Mouse (Mus musculus) MEL (cell line): ENCODE measurements around the gene Acsbg1. TPM values are rescaled to one million over a fixed set of nuclear protein-coding genes. Genes with fewer than 3 reads are reported as not detected.

Experiments used
- DNase-seq: peaks from one replicate; pipeline ENCODE4 v3.0.0; 2011; ENCODE audit warnings: low read depth, low spot score
- H3K27ac ChIP-seq: 2 replicates; pipeline ENCODE4 v1.5.1; 2012; ENCODE audit warnings: low read depth, mild to moderate bottlenecking, control low read depth, low read length, moderate library complexity; ENCODE audit not compliant: control insufficient read depth
- H3K27me3 ChIP-seq, 2 experiments: fragments of 150-350 bp in 1 of 2; sonication (generic) in 1 of 2; 2 replicates each; pipeline ENCODE4 v1.6.1; 2012; ENCODE audit warnings: low read length in 2 of 2, mild to moderate bottlenecking in 2 of 2, improper control_type of control experiment in 1 of 2, moderate library complexity in 1 of 2; ENCODE audit not compliant: insufficient read depth in 2 of 2, control insufficient read depth in 1 of 2
- H3K36me3 ChIP-seq, 2 experiments: 2 replicates each; pipeline ENCODE4 v1.6.1; 2012 to 2014; ENCODE audit warnings: low read length in 2 of 2, improper control_type of control experiment in 1 of 2, inconsistent platforms in 1 of 2, mild to moderate bottlenecking in 1 of 2; ENCODE audit not compliant: insufficient read depth in 2 of 2, control insufficient read depth in 1 of 2
- H3K4me1 ChIP-seq, 2 experiments: fragments of 150-350 bp in 1 of 2; sonication (generic) in 1 of 2; 2 replicates each; pipeline ENCODE4 v1.6.1; 2012; ENCODE audit warnings: low read length in 2 of 2, improper control_type of control experiment in 1 of 2, mild to moderate bottlenecking in 1 of 2; ENCODE audit not compliant: insufficient read depth in 2 of 2, control insufficient read depth in 1 of 2
- H3K4me3 ChIP-seq, 2 experiments: fragments of 150-350 bp in 1 of 2; sonication (generic) in 1 of 2; 2 replicates each; pipeline ENCODE4 v1.5.1; 2012; ENCODE audit warnings: low read depth in 2 of 2, low read length in 2 of 2, mild to moderate bottlenecking in 2 of 2, moderate library complexity in 2 of 2, control low read depth in 1 of 2, improper control_type of control experiment in 1 of 2; ENCODE audit not compliant: control insufficient read depth in 1 of 2, insufficient read depth in 1 of 2
- H3K79me2 ChIP-seq: 2 replicates; pipeline ENCODE4 v1.6.1; 2012; ENCODE audit warnings: mild to moderate bottlenecking, low read length, moderate library complexity; ENCODE audit not compliant: control insufficient read depth, poor library complexity, insufficient read depth
- H3K9ac ChIP-seq: 2 replicates; pipeline ENCODE4 v1.6.1; 2012; ENCODE audit warnings: low read depth, mild to moderate bottlenecking, control low read depth, low read length, moderate library complexity; ENCODE audit not compliant: control insufficient read depth, poor library complexity, severe bottlenecking
- H3K9me3 ChIP-seq: fragments of 150-350 bp; sonication (generic); replicated peaks from 2 replicates; pipeline ENCODE4 v1.6.1; 2012; ENCODE audit warnings: mild to moderate bottlenecking, low read length, improper control_type of control experiment, moderate library complexity; ENCODE audit not compliant: insufficient read depth
- BHLHE40 ChIP-seq: IDR thresholded peaks from 2 replicates; pipeline ENCODE4 v1.6.1; 2012; ENCODE audit warnings: low read depth, mild to moderate bottlenecking, inconsistent platforms, low read length, improper control_type of control experiment, borderline replicate concordance
- CTCF ChIP-seq, 3 experiments: IDR thresholded peaks in 2 of 3; conservative IDR thresholded peaks in 1 of 3; 2 replicates each; pipeline ENCODE4 v1.5.1; 2011 to 2012; ENCODE audit warnings: low read length in 3 of 3, low read depth in 2 of 3, mild to moderate bottlenecking in 2 of 3, improper control_type of control experiment in 1 of 3, inconsistent platforms in 1 of 3, mixed read lengths in 1 of 3, moderate library complexity in 1 of 3; ENCODE audit not compliant: control insufficient read depth in 1 of 3, insufficient read depth in 1 of 3, poor library complexity in 1 of 3, severe bottlenecking in 1 of 3
- ELF1 ChIP-seq: IDR thresholded peaks from 2 replicates; pipeline ENCODE4 v1.6.1; 2014; ENCODE audit warnings: low read depth, mild to moderate bottlenecking, inconsistent platforms, low read length, improper control_type of control experiment, moderate library complexity
- EP300 ChIP-seq, 2 experiments: IDR thresholded peaks; 2 replicates each; pipeline ENCODE4 v1.6.1; 2011; ENCODE audit warnings: improper control_type of control experiment in 2 of 2, low read length in 2 of 2, low read depth in 1 of 2, mild to moderate bottlenecking in 1 of 2
- ETS1 ChIP-seq: IDR thresholded peaks from 2 replicates; pipeline ENCODE4 v1.6.1; 2012; ENCODE audit warnings: low read depth, mild to moderate bottlenecking, inconsistent platforms, low read length, improper control_type of control experiment, moderate library complexity
- GABPA ChIP-seq: IDR thresholded peaks from 2 replicates; pipeline ENCODE4 v1.6.1; 2012; ENCODE audit warnings: low read depth, mild to moderate bottlenecking, inconsistent platforms, low read length, improper control_type of control experiment, moderate library complexity
- GATA1 ChIP-seq: IDR thresholded peaks from 2 replicates; pipeline ENCODE4 v1.6.1; 2011; ENCODE audit warnings: low read depth, low read length, improper control_type of control experiment
- JUND ChIP-seq: IDR thresholded peaks from 2 replicates; pipeline ENCODE4 v1.6.1; 2011; ENCODE audit warnings: low read depth, mild to moderate bottlenecking, improper control_type of control experiment, low read length
- KAT2A ChIP-seq: conservative IDR thresholded peaks from 2 replicates; pipeline ENCODE4 v1.6.1; 2012; ENCODE audit warnings: low read depth, low read length, improper control_type of control experiment, inconsistent platforms
- MAFK ChIP-seq: IDR thresholded peaks from 2 replicates; pipeline ENCODE4 v1.6.1; 2011; ENCODE audit warnings: low read depth, mild to moderate bottlenecking, low read length, improper control_type of control experiment, borderline replicate concordance
- MAX ChIP-seq: IDR thresholded peaks from 2 replicates; pipeline ENCODE4 v1.6.1; 2011; ENCODE audit warnings: low read length, improper control_type of control experiment
- MEF2A ChIP-seq: IDR thresholded peaks from 2 replicates; pipeline ENCODE4 v1.6.1; 2014; ENCODE audit warnings: low read depth, mild to moderate bottlenecking, inconsistent platforms, low read length, improper control_type of control experiment; ENCODE audit not compliant: poor library complexity, insufficient replicate concordance, severe bottlenecking; ENCODE audit errors: extremely low read depth
- MXI1 ChIP-seq: IDR thresholded peaks from 2 replicates; pipeline ENCODE4 v1.6.1; 2011; ENCODE audit warnings: mild to moderate bottlenecking, low read depth, low read length, improper control_type of control experiment
- POLR2A ChIP-seq, 2 experiments: IDR thresholded peaks; 2 replicates each; pipeline ENCODE4 v1.6.1; 2011 to 2012; ENCODE audit warnings: low read length in 2 of 2, mild to moderate bottlenecking in 2 of 2, control low read depth in 1 of 2, improper control_type of control experiment in 1 of 2, low read depth in 1 of 2, moderate library complexity in 1 of 2; ENCODE audit not compliant: control insufficient read depth in 1 of 2, insufficient read depth in 1 of 2, poor library complexity in 1 of 2
- RAD21 ChIP-seq: IDR thresholded peaks from 2 replicates; pipeline ENCODE4 v1.6.1; 2011; ENCODE audit warnings: mild to moderate bottlenecking, low read depth, low read length, improper control_type of control experiment
- SIN3A ChIP-seq: IDR thresholded peaks from 2 replicates; pipeline ENCODE4 v1.6.1; 2012; ENCODE audit warnings: low read length, improper control_type of control experiment, inconsistent platforms
- SMC3 ChIP-seq: IDR thresholded peaks from 2 replicates; pipeline ENCODE4 v1.6.1; 2011; ENCODE audit warnings: low read depth, low read length, improper control_type of control experiment
- TAL1 ChIP-seq: IDR thresholded peaks from 2 replicates; pipeline ENCODE4 v1.6.1; 2012; ENCODE audit warnings: mild to moderate bottlenecking, inconsistent platforms, low read length, moderate library complexity, mixed read lengths
- TBP ChIP-seq: IDR thresholded peaks from 2 replicates; pipeline ENCODE4 v1.8.0; 2011; ENCODE audit warnings: low read depth, low read length, improper control_type of control experiment
- TCF12 ChIP-seq: IDR thresholded peaks from 2 replicates; pipeline ENCODE4 v1.6.1; 2014; ENCODE audit warnings: low read depth, mild to moderate bottlenecking, inconsistent platforms, low read length, improper control_type of control experiment, moderate library complexity
- ZNF384 ChIP-seq: IDR thresholded peaks from 2 replicates; pipeline ENCODE4 v1.6.1; 2012; ENCODE audit warnings: low read depth, mild to moderate bottlenecking, inconsistent platforms, low read length, improper control_type of control experiment
- polyA plus RNA-seq, 2 experiments: library from polyadenylated mRNA; stranded (reverse) in 1 of 2; unstranded in 1 of 2; fragments of >175 nt in 1 of 2; fragments of >200 nt in 1 of 2; gene quantifications; 2 replicates each; pipeline versions ENCODE4 v1.2.1 to v1.2.4; 2012; ENCODE audit warnings: low replicate concordance in 2 of 2, low read depth in 1 of 2; ENCODE audit not compliant: insufficient read length in 2 of 2, insufficient read depth in 1 of 2, missing spikeins in 1 of 2
- total RNA-seq: library from RNA; depleted of rRNA; stranded (reverse); fragments of 300-350 nt; gene quantifications from 2 replicates; pipeline ENCODE4 v1.2.3, GENCODE M21; 2012

The Acsbg1 gene
- total and polyA plus RNA-seq, 3 experiments, result 8.3 to 8.8 TPM; not detected in 1

DNA sequence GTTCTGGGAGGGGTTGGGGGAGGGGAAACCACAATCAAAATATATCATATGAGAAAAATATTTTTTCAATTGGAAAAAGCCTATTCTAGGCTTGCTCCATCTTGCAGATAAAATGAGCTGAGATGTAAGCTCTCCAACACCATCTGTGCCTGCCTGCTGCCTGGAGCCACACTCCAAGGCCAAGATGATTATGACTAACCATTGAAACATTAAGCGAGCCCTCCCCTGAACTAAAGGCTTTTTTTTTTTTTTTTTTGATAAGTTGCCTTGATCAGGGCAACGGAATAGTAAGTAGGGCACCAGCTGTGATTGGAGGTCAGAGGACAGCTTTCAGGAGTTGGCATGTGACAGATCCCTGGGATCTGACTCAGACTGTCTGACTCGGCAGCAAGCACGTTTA lies 6.8 kb upstream of the Acsbg1 start:
- DNase-seq, result no peak
- Histone ChIP-seq H3K9ac (no peak overlapping the region), H3K9me3 (no peaks in the 10 kb centered on the region), H3K27me3 (peaks cover 0 to 2% of the 10 kb centered on the region in 2 experiments; a peak in 3 of 4 replicates), H3K27ac (no peak overlapping the region), H3K79me2 (no peaks in the 10 kb centered on the region), H3K36me3 (no peaks in the 10 kb centered on the region), H3K4me3 (no peak overlapping the region), H3K4me1 (no peaks in the 10 kb centered on the region)
- no peak for TF ChIP-seq SIN3A
- TF ChIP-seq TBP, result no peak
- TF ChIP-seq GATA1, result no peak
- TF ChIP-seq ELF1, result no peak
- no peak for TF ChIP-seq MEF2A
- no peak for TF ChIP-seq CTCF (IDR thresholded peaks at IDR 0.05 in 2 of 3, conservative IDR thresholded peaks at IDR 0.05 in 1 of 3; ENCODE audit: control insufficient read depth in 1 of 3, insufficient read depth in 1 of 3, low read depth in 2 of 3, low read length in 3 of 3, poor library complexity in 1 of 3, severe bottlenecking in 1 of 3)
- TF ChIP-seq ZNF384, result no peak
- TF ChIP-seq EP300 (IDR thresholded peaks at IDR 0.05; ENCODE audit: low read depth in 1 of 2, low read length in 2 of 2), result no peak
- no peak for TF ChIP-seq JUND
- no peak for TF ChIP-seq SMC3
- no peak for TF ChIP-seq TCF12
- no peak for TF ChIP-seq KAT2A
- no peak for TF ChIP-seq RAD21
- no peak for TF ChIP-seq MAX
- no peak for TF ChIP-seq TAL1
- TF ChIP-seq POLR2A (IDR thresholded peaks at IDR 0.05; ENCODE audit: control insufficient read depth in 1 of 2, insufficient read depth in 1 of 2, low read depth in 1 of 2, low read length in 2 of 2, poor library complexity in 1 of 2), result no peak
- no peak for TF ChIP-seq MAFK
- no peak for TF ChIP-seq MXI1
- TF ChIP-seq ETS1, result no peak
- TF ChIP-seq BHLHE40, result no peak

DNA sequence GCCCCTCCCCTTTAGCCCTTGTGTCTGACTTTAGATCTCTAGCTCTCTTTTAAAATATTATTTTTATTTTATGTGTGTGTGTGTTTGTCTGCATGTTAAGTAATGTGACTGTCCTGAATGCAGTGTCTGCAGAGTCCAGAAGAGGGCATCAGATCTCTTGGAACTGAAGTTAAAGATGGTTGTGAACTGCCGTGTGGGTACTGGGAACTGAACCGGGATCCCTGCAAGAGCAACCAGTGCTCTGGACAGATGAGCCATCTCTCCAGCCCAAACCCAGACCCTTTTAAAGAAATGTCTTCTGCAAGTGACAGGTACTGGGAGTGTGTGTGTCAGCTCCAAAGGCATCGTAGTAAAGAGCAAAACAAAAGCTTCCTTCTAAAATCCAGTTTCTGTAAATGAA lies 4.4 kb upstream of the Acsbg1 start:
- no peaks in the 10 kb centered on the region for H3K79me2 ChIP-seq
- TF ChIP-seq ELF1, result no peak
- TF ChIP-seq GABPA, result no peak
- no peak for TF ChIP-seq SMC3
- TF ChIP-seq CTCF (IDR thresholded peaks at IDR 0.05 in 2 of 3, conservative IDR thresholded peaks at IDR 0.05 in 1 of 3; ENCODE audit: control insufficient read depth in 1 of 3, insufficient read depth in 1 of 3, low read depth in 2 of 3, low read length in 3 of 3, poor library complexity in 1 of 3, severe bottlenecking in 1 of 3), result peak in 2 of 3 experiments; percentile 10 to 17; a peak in 1 of 6 replicates
- H3K4me1 ChIP-seq, result peaks cover 6 to 8% of the 10 kb centered on the region in 2 experiments; a peak in 2 of 4 replicates
- H3K9ac ChIP-seq, result no peak overlapping the region
- H3K4me3 ChIP-seq, result no peak overlapping the region
- DNase-seq, result peak; percentile 35
- H3K27me3 ChIP-seq, result peaks cover 0 to 2% of the 10 kb centered on the region in 2 experiments; a peak in 3 of 4 replicates
- H3K36me3 ChIP-seq, result peaks cover 0 to 7% of the 10 kb centered on the region in 2 experiments; a peak in 2 of 4 replicates
- H3K27ac ChIP-seq, result no peak overlapping the region
- H3K9me3 ChIP-seq, result no peaks in the 10 kb centered on the region
